Comparison of ENCODE assay signal across 8 mouse cellular contexts in the genomic region with DNA sequence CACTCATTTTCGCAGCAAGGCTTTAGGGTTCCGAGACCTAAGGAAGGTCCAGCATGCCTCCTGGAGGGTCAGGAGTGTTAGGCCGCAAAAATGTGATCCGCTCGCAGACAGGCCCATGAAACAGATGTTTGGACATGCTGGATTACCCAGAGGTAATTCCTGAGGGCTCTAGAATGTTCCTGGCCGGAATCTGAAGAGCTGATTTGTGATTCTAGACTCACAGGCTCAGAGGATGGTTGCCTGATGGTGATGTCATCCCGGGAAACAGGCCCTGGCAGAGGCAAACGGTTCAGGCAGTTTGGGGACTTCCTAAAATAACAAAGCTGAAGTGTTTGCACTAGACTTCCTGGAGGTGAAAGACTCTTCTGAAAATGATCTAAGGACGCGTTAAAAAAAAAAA. TPM values are rescaled to one million over a fixed set of nuclear protein-coding genes. Genes with fewer than 3 reads are reported as not detected.
DNase-seq lines count a peak whose midpoint lies in the region; ATAC-seq and TF ChIP-seq lines count a peak whose summit lies in the region.

No protein-coding gene starts in this region.

- TF ChIP-seq POLR2A in cortical plate, adult 2 months (IDR thresholded peaks at IDR 0.05; ENCODE audit: extremely low read depth, insufficient read depth, low read length), result no peak

- H3K36me3 ChIP-seq in intestine, postnatal 0 days (ENCODE audit: control insufficient read depth, insufficient read depth), result no peaks in the 10 kb centered on the region

- no peaks in the 10 kb centered on the region for H3K9me3 ChIP-seq in intestine, postnatal 0 days (ENCODE audit: control insufficient read depth)

- intact Hi-C loops in left cerebral cortex, postnatal 4 days (cut with DNase I), result no loop called here

- H3K27ac ChIP-seq in cortical plate, adult 2 months (ENCODE audit: insufficient read depth, low read length), result peak overlapping the region; percentile 18; the same call in 1 of the 2 replicates
- peak overlapping the region; percentile 78 for H3K27ac ChIP-seq in intestine, postnatal 0 days (ENCODE audit: low read depth, low read length)

- H3K4me2 ChIP-seq in intestine, postnatal 0 days (replicated peaks; ENCODE audit: low read depth), result peak overlapping the region; percentile 27

- peak overlapping the region; percentile 22; the same call in 1 of the 2 replicates for H3K9ac ChIP-seq in intestine, postnatal 0 days (ENCODE audit: low read depth, low read length)

- no peaks in the 10 kb centered on the region for H3K27me3 ChIP-seq in intestine, postnatal 0 days (replicated peaks; ENCODE audit: control insufficient read depth, insufficient read depth, low read length)

- H3K4me1 ChIP-seq in cortical plate, adult 2 months (ENCODE audit: control insufficient read depth, insufficient read depth, low read length), result peaks cover 13% of the 10 kb centered on the region
- peaks cover 16% of the 10 kb centered on the region for H3K4me1 ChIP-seq in intestine, postnatal 0 days (replicated peaks; ENCODE audit: control insufficient read depth, insufficient read depth, low read length)

- no peak for DNase-seq in frontal cortex, postnatal 14 days (ENCODE audit: low spot score in 2 of 2)
- DNase-seq in heart, adult 18-20 months, result peak; percentile 94 to 95
- peak; percentile 92 for DNase-seq in lung, postnatal 36 days
- no peak for DNase-seq in left cerebral cortex, postnatal 4 days
- no peak for DNase-seq in spleen, adult 18-20 months

- ATAC-seq in frontal cortex, adult (ENCODE audit: low TSS enrichment), result peak; percentile 51
- no peak for ATAC-seq in intestine, postnatal 0 days

- no peak for TF ChIP-seq CTCF in cortical plate, adult 2 months (IDR thresholded peaks at IDR 0.05; ENCODE audit: extremely low read depth, insufficient read depth, low read length)
- TF ChIP-seq CTCF in intestine, postnatal 0 days (IDR thresholded peaks at IDR 0.05; ENCODE audit: low read depth), result no peak

- no peak overlapping the region for H3K4me3 ChIP-seq in cortical plate, adult 2 months (ENCODE audit: insufficient read depth, low read length)
- H3K4me3 ChIP-seq in intestine, postnatal 0 days (ENCODE audit: low read depth, low read length), result no peak overlapping the region

- WGBS in intestine, postnatal 0 days, result 39% methylated on average over 10 of the region's 10 CpGs

RNA-seq across cellular contexts. Expression of a gene that starts 50.7 kb away (rescaled TPM):
- polyA plus RNA-seq in cortical plate, adult 2 months (2012; rRNA removed), result 139 and 140 TPM in 2 replicates
- total RNA-seq in heart, adult 18-20 months (2021), result 100 to 1,000 TPM; 294 to 298 TPM
- polyA plus RNA-seq in intestine, postnatal 0 days (2015; fragmentation: Nextera tagmentation; extraction: Ambion mirVana), result 16.3 and 17.2 TPM in 2 replicates
- 100 to 1,000 TPM; 208 to 215 TPM for total RNA-seq in left cerebral cortex, postnatal 4 days (2021)

Comparison
In these comparisons a context has a peak if more than half of its experiments do, and no peak if none do; other contexts are left out.
1. DNase-seq: peak in heart, adult 18-20 months (2 of 2) and lung, postnatal 36 days (single experiment); none in frontal cortex, postnatal 14 days (0 of 2), left cerebral cortex, postnatal 4 days (single experiment) and spleen, adult 18-20 months (0 of 2).